Mouse (Mus musculus): ENCODE data around the gene Epha6. TPM values are rescaled to one million over a fixed set of nuclear protein-coding genes. Genes with fewer than 3 reads are reported as not detected.

Gene Epha6
- 0.13 TPM for polyA plus RNA-seq (2014; fragmentation: Illumina TruSeq; extraction: RNeasy Lipid Tissue Mini Kit (QIAGEN cat#74804); ENCODE audit: low read depth, low replicate concordance)

DNA sequence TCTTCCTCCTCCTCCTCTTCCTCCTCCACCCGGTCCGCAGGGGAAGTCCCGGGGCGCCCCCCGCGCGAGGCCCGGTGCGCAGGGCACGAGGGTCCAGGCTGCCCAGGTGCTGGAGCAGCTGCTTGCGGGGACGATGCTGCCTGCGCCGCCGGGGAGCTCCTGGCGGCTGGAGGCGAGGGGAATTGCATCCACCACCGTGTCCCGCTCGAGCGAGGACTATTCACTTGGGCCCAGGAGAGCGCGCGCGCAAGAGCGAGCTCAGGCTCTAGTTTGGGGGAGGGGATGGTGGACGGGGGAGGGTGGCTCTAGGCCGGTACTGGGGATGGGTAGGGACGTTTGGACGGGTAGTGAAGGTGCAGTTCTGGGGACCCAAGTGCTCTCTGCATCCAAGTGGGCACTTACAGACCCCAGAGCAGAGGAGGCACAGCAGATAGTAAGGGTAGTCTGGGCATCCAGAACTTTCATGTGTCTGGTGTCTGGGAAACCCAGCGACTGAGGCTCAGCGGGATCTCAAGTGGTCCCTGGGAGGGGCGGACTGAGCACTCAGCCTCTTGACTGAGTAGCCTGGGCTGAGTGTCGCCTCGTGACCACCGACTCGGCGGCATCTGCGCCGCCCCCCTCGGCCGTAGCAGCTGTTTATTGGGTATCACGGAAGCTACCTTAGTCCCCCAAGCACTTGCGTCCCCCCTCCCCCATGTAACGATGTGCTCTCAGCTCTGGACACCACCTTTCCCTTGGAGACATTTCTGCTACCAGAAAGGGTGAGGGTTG, at the start of gene Epha6:
Epha6 (minus strand) TSS at position 471 of the 771 bp plus-strand sequence.

DNA sequence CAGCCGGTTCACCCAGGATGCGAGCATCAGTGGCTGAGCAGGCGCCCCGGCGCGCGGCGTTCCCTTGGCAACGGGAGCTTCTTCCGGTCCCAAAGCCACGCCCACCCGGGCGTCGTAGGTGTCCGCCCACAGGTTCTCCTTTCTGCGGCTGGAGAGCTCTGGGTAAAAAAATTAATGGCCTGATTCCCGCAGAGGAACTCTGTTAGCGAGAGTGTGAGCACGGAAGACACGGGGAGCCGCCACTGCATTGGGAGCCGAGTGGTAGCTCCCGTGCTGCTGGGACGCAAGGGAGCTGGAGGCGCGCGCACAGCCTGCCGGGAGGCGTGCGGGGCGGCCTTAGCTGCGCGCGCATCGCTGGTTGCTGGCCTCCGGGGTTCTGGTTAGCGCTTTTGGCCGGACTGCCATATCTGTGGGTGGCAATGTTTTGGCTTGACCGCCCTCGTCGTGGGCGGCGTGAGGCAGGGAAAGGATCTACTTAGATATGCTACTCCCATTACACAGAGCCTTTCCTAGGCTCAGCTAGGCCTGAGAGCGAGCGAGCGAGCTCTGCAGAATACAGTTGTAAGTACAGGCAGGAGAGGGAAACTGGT, 966.1 kb downstream of the Epha6 start, which contains the start of gene Arl6:
Arl6 (minus strand) TSS at position 290 of the 590 bp plus-strand sequence.

Measured in sigmoid colon, adult 10 weeks (tissue).